Mouse (Mus musculus): ENCODE measurements around the gene Flywch2.
"Not testable (repeated sequence)": the region's sequence is repeated elsewhere in the genome, so short reads cannot be mapped to it uniquely, and the experiment has no call there.

Gene Flywch2

GRCm38 (mm10) chr17:23790269-23791078 is 4.6 kb upstream of the Flywch2 start, which contains the start of gene Srrm2:
TSS of gene Srrm2 (plus strand) at chr17:23790532.
- peak; percentile 57 for DNase-seq

- DNase-seq: no peak
Observed at GRCm38 (mm10) chr17:23789749-23790268, 3.9 kb upstream of the Flywch2 start.

GRCm38 (mm10) chr17:23788973-23789372 is 3.1 kb upstream of the Flywch2 start:
- no peak for DNase-seq

GRCm38 (mm10) chr17:23786510-23786931 is 640 bp upstream of the Flywch2 start:
- DNase-seq: no peak

- DNase-seq: no peak
Observed at GRCm38 (mm10) chr17:23783352-23783751, 2.5 kb downstream of the Flywch2 start.

- no peak for DNase-seq
Observed at GRCm38 (mm10) chr17:23778447-23778846, 7.4 kb downstream of the Flywch2 start.

- no peak for DNase-seq
Observed at GRCm38 (mm10) chr17:23777141-23777540, 8.7 kb downstream of the Flywch2 start.

- DNase-seq: no peak
Observed at GRCm38 (mm10) chr17:23776216-23776615, 9.7 kb downstream of the Flywch2 start.

- peak; percentile 81 for DNase-seq
Observed at GRCm38 (mm10) chr17:23774090-23774489, 11.8 kb downstream of the Flywch2 start.

GRCm38 (mm10) chr17:23773676-23774075 is 12.2 kb downstream of the Flywch2 start:
- DNase-seq: no peak

GRCm38 (mm10) chr17:23772219-23772556 is 13.7 kb downstream of the Flywch2 start:
- not testable (repeated sequence) for DNase-seq

- peak; percentile 99 for DNase-seq
Observed at GRCm38 (mm10) chr17:23771284-23772218, 14.3 kb downstream of the Flywch2 start, which contains the start of gene Flywch1. TSS of gene Flywch1 (minus strand) at chr17:23771602.

GRCm38 (mm10) chr17:23770896-23771283 is 15.0 kb downstream of the Flywch2 start:
- no peak for DNase-seq

- no peak for DNase-seq
Observed at GRCm38 (mm10) chr17:23770493-23770892, 15.4 kb downstream of the Flywch2 start.

GRCm38 (mm10) chr17:23762976-23763375 is 22.9 kb downstream of the Flywch2 start:
- DNase-seq: no peak

- no peak for DNase-seq
Observed at GRCm38 (mm10) chr17:23761155-23761554, 24.7 kb downstream of the Flywch2 start.

GRCm38 (mm10) chr17:23760231-23760630 is 25.6 kb downstream of the Flywch2 start:
- no peak for DNase-seq

- DNase-seq: no peak
Observed at GRCm38 (mm10) chr17:23758801-23759200, 27.1 kb downstream of the Flywch2 start.

- no peak for DNase-seq
Observed at GRCm38 (mm10) chr17:23757581-23757980, 28.3 kb downstream of the Flywch2 start.

GRCm38 (mm10) chr17:23755689-23756088 is 30.2 kb downstream of the Flywch2 start:
- no peak for DNase-seq

- no peak for DNase-seq
Observed at GRCm38 (mm10) chr17:23749400-23750191, 36.3 kb downstream of the Flywch2 start.

- peak; percentile 50 for DNase-seq
Observed at GRCm38 (mm10) chr17:23748631-23749391, 37.1 kb downstream of the Flywch2 start.
